Mouse (Mus musculus): ENCODE measurements around the gene Ctdsp1.

GRCm38 (mm10) chr1:74425845-74426244 is 34.5 kb downstream of the Ctdsp1 start:
- no peak for TF ChIP-seq CTCF (IDR thresholded peaks at IDR 0.05; ENCODE audit: extremely low read depth, insufficient read length, insufficient replicate concordance, low read depth, low read length)
- TF ChIP-seq POLR2A (IDR thresholded peaks at IDR 0.05; ENCODE audit: low read depth, low read length): no peak
